Mouse (Mus musculus) CD4-positive helper T cell, adult 2 months (primary cell): ENCODE results near the gene Slc25a30.

ENCODE experiments used
- DNase-seq: peaks from one replicate; pipeline ENCODE4 v3.0.0-alpha.2; 2012; ENCODE audit warnings: low read depth, missing footprints, low spot score

Gene Slc25a30

GRCm38 (mm10) chr14:75749123-75749522 lies 37.7 kb downstream of the Slc25a30 start:
- DNase-seq: no peak

- DNase-seq: no peak
These were observed 38.9 kb downstream of the Slc25a30 start for GRCm38 (mm10) chr14:75747960-75748359.

GRCm38 (mm10) chr14:75741904-75742303 lies 44.9 kb downstream of the Slc25a30 start:
- DNase-seq: no peak

- DNase-seq: no peak
These were observed 51.2 kb downstream of the Slc25a30 start for GRCm38 (mm10) chr14:75735597-75735996.

- DNase-seq: no peak
These were observed 54.2 kb downstream of the Slc25a30 start for GRCm38 (mm10) chr14:75732631-75733030.

- DNase-seq: no peak
These were observed 55.5 kb downstream of the Slc25a30 start for GRCm38 (mm10) chr14:75731361-75731760.

- DNase-seq: no peak
These were observed 58.7 kb downstream of the Slc25a30 start for GRCm38 (mm10) chr14:75728111-75728510.

- no peak for DNase-seq
These were observed 59.8 kb downstream of the Slc25a30 start for GRCm38 (mm10) chr14:75727046-75727445.

- DNase-seq: no peak
These were observed 64.0 kb downstream of the Slc25a30 start for GRCm38 (mm10) chr14:75722816-75723215.

GRCm38 (mm10) chr14:75721977-75722563 lies 64.8 kb downstream of the Slc25a30 start:
- peak; percentile 61 for DNase-seq

GRCm38 (mm10) chr14:75720121-75720520 lies 66.7 kb downstream of the Slc25a30 start:
- no peak for DNase-seq

- DNase-seq: no peak
These were observed 70.4 kb downstream of the Slc25a30 start for GRCm38 (mm10) chr14:75716410-75716809.

GRCm38 (mm10) chr14:75713661-75714060 lies 73.2 kb downstream of the Slc25a30 start:
- DNase-seq: peak; percentile 3

- no peak for DNase-seq
These were observed 74.2 kb downstream of the Slc25a30 start for GRCm38 (mm10) chr14:75712687-75713086.

GRCm38 (mm10) chr14:75711731-75712130 lies 75.1 kb downstream of the Slc25a30 start:
- no peak for DNase-seq
